Mouse (Mus musculus) CD4-positive, CD25-positive, alpha-beta regulatory T cell, adult 9 weeks (primary cell): ENCODE results near the gene Ear6. TPM values are rescaled to one million over a fixed set of nuclear protein-coding genes. Genes with fewer than 3 reads are reported as not detected.

Experiments used
- polyA plus RNA-seq: library from polyadenylated mRNA; unstranded; fragments of 100-300 nt; shearing (Covaris generic); gene quantifications from one replicate; pipeline ENCODE4 v1.2.1, GENCODE M21; 2017

The Ear6 gene
- polyA plus RNA-seq = not detected

DNA sequence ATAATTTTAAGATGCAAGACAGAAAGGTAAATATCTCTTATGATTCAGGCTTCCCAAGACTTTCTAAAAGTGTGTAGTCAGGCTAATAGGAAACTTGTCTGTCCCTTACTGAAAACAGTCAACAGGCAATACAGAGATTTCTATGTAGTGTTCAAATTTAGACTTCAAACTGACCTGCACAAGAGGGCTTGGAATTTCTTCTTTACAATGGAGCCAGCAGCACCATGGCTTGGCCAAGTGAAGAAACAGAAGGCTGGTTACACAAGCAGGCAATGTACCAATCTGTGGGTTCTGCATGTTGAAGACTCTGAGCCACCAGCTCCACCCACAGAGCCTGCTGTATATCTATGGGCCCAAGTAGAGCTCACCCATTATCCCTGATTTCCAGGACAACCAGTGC, at the start of gene Ear6:
TSS of gene Ear6 (plus strand) at position 301 of the 400 bp plus-strand sequence.

DNA sequence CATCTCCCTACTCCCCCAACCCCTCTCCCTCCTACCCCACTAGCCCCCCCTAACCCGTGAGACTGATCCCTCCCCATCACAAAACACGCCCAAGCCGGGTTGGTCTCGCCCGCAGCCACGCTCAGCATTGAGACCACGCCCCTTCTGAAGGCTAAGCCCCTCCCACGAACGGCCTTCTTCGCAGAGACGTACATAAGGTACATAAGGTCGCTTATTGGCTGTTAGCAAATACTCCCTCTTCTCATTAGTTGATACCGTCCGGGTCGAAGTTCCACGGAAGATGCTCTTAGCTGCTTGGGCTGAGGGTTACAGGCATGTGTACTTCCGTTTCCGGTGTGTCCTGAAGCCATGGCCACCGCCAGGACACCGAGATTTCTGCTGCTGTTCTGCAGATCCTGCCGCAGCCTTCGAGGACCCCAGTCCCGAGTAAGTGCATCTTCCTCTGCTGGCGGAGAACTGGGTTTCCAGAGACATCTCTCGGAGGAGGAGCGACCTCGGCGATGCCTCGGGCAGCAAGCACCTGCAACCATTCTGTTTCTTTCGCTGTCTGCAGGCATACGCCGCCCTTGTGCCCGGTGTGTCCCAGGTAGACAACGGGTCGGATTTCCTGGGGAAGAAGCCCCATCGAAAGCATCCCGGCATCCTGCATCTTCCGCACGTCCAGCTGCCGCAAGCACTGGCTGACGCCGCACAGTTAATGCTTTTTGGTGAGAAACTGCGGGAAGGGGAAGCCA, 31.3 kb downstream of the Ear6 start, which contains the start of gene Mettl17:
TSS of gene Mettl17 (plus strand) at position 245 of the 734 bp plus-strand sequence.

DNA sequence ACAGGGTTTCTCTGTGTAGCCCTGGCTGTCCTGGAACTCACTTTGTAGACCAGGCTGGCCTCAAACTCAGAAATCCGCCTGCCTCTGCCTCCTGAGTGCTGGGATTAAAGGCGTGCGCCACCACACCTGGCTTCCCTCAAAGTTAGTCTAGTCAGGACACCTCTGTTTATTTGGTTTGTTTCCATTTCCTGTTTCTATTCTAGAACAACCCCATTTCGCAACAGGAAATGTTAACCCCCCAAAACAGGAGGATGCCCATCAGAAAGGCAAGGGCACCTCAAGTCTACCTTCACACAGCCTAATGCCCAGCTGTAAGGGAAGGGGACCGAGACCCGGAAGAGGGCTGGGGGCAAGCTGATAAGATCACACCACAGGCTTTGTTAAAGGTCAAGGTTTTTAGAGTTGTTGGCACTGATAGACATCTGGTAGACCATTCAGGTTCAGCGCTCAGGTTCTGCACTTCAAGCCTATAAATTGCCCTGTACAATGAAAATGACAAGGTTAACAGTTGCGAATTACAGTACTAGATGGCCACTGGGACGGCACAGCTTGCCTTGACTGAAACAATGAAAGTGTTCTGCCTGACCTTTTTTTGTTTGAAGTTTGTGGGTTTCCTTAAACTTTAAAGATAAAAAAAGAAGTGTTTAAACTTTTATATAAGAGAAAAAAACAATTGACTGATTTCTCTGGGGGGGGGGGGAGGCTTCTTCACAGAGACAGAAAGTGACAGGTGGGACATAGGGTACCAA, 38.9 kb downstream of the Ear6 start, which contains the start of gene Slc39a2:
TSS of gene Slc39a2 (plus strand) at position 699 of the 749 bp plus-strand sequence.

Other genes with a start within 250 kb of the Ear6 start
- gene Gm17078, start 242.4 kb upstream of the Ear6 start, polyA plus RNA-seq = not detected
- not detected for gene Gm4181, start 218.0 kb upstream of the Ear6 start, polyA plus RNA-seq
- not detected for gene Gm17079, start 158.2 kb upstream of the Ear6 start, polyA plus RNA-seq
- gene Gm5800, start 136.5 kb upstream of the Ear6 start, polyA plus RNA-seq = not detected
- gene Ang4, start 80.1 kb upstream of the Ear6 start, polyA plus RNA-seq = not detected
- not detected for gene AY358078, start 53.7 kb upstream of the Ear6 start, polyA plus RNA-seq
- gene Mettl17, start 31.1 kb downstream of the Ear6 start, polyA plus RNA-seq = 124 TPM
- 0.50 TPM for gene Slc39a2, start 39.2 kb downstream of the Ear6 start, polyA plus RNA-seq
- 50.3 TPM for gene Ndrg2, start 60.5 kb downstream of the Ear6 start, polyA plus RNA-seq
- gene Tppp2, start 64.7 kb downstream of the Ear6 start, polyA plus RNA-seq = not detected
- gene Rnase13, start 69.1 kb downstream of the Ear6 start, polyA plus RNA-seq = not detected
- 1.3 TPM for gene Arhgef40, start 131.0 kb downstream of the Ear6 start, polyA plus RNA-seq
- gene Tmem253, start 162.0 kb downstream of the Ear6 start, polyA plus RNA-seq = not detected
- 4.4 TPM for gene Zfp219, start 167.0 kb downstream of the Ear6 start, polyA plus RNA-seq
- not detected for gene Olfr221, start 188.8 kb downstream of the Ear6 start, polyA plus RNA-seq